Mouse (Mus musculus) liver, postnatal 0 days (tissue): ENCODE results near the gene Nup54.

ENCODE experiments used
- CTCF ChIP-seq: sonication (generic); IDR thresholded peaks from 2 replicates; pipeline ENCODE4 v1.5.1; 2016; ENCODE audit warnings: antibody characterized with exemption, low read depth
- EP300 ChIP-seq: IDR thresholded peaks from 2 replicates; pipeline ENCODE4 v1.6.1; 2016; ENCODE audit warnings: antibody characterized with exemption, low read depth, mild to moderate bottlenecking

DNA sequence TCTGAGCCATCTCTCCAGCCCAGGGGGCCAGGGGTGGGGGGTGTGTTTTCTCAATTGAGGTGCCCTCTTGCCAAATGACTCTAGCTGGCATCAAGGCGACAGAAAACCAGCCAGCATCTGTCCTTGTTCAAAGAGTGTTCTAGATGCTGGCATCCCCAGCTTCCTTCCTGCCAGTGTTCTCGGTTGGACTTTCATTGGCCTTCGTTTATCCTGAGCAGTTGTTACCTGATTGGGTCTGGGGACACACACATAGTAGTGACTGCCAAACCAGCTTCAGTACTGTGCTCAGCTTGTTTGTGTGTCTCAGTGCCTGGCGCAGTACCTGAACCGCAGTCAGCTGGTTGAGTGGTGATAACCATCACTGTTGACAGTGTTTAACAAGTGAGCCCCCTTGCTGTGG is 48.9 kb downstream of the Nup54 start:
- TF ChIP-seq CTCF (no peak), EP300 (no peak)
